Mouse (Mus musculus): ENCODE results near the gene Ikzf2. TPM values are rescaled to one million over a fixed set of nuclear protein-coding genes. Genes with fewer than 3 reads are reported as not detected.

The Ikzf2 gene
- polyA plus RNA-seq, 2 experiments: 2.6 to 4.6 TPM

- H3K27ac ChIP-seq (replicated peaks; ENCODE audit: low read depth, low read length): no peak overlapping the region
- WGBS: 69% methylated on average over 8 of the region's 8 CpGs
- no peaks in the 10 kb centered on the region for H3K36me3 ChIP-seq (ENCODE audit: control insufficient read depth, insufficient read depth, low read length)
- H3K9me3 ChIP-seq (ENCODE audit: control insufficient read depth, low read length): no peaks in the 10 kb centered on the region
- no peak overlapping the region for H3K4me3 ChIP-seq (replicated peaks; ENCODE audit: low read length)
- no peak for TF ChIP-seq POLR2A (IDR thresholded peaks at IDR 0.05; ENCODE audit: borderline replicate concordance, extremely low read depth, insufficient read depth, insufficient read length)
- no peak overlapping the region for H3K9ac ChIP-seq (ENCODE audit: low read depth, low read length, severe bottlenecking)
- DNase-seq (ENCODE audit: low spot score) (no peak), ATAC-seq (ENCODE audit: low FRiP score, low read depth) (no peak)
- H3K4me2 ChIP-seq (replicated peaks; ENCODE audit: low read depth, low read length, severe bottlenecking): no peak overlapping the region
- H3K27me3 ChIP-seq (ENCODE audit: control insufficient read depth, insufficient read depth, low read length): no peaks in the 10 kb centered on the region
- H3K4me1 ChIP-seq (ENCODE audit: control insufficient read depth, insufficient read depth, low read length): 0 out of 2 replicates have a peak, but pooled peaks cover 2% of the 10 kb centered on the region
Measured at GRCm38 (mm10) chr1:69683058-69683457, 4.0 kb downstream of the Ikzf2 start.

DNA sequence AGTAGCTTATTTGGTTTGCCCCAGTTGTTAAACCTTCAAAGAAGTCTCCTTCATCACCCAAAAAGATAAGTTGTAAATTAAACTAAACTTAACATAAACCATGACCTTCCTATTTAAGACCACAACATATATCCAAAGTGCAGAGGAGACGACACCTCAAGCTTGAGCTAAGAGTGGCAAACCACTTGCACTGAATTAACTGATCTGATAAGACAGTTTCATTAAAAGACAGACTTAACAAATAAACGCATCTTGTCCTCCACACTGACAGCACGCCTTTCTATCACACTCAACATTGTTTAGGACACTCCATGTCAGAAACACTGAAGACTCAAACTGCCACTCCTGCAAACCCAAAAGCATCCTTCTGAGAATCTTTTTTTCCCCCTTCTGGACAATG, 4.8 kb downstream of the Ikzf2 start:
- 0 out of 2 replicates have a peak, but pooled peaks cover 2% of the 10 kb centered on the region for H3K4me1 ChIP-seq (ENCODE audit: control insufficient read depth, insufficient read depth, low read length)
- no peak overlapping the region for H3K4me3 ChIP-seq (replicated peaks; ENCODE audit: low read length)
- DNase-seq (ENCODE audit: low spot score): no peak
- 59% methylated on average over 3 of the region's 3 CpGs for WGBS
- no peaks in the 10 kb centered on the region for H3K27me3 ChIP-seq (ENCODE audit: control insufficient read depth, insufficient read depth, low read length)
- H3K27ac ChIP-seq (replicated peaks; ENCODE audit: low read depth, low read length): no peak overlapping the region
- no peak overlapping the region for H3K4me2 ChIP-seq (replicated peaks; ENCODE audit: low read depth, low read length, severe bottlenecking)
- TF ChIP-seq POLR2A (IDR thresholded peaks at IDR 0.05; ENCODE audit: borderline replicate concordance, extremely low read depth, insufficient read depth, insufficient read length): no peak
- no peak for ATAC-seq (ENCODE audit: low FRiP score, low read depth)
- H3K9me3 ChIP-seq (ENCODE audit: control insufficient read depth, low read length): no peaks in the 10 kb centered on the region
- no peak overlapping the region for H3K9ac ChIP-seq (ENCODE audit: low read depth, low read length, severe bottlenecking)
- H3K36me3 ChIP-seq (ENCODE audit: control insufficient read depth, insufficient read depth, low read length): no peaks in the 10 kb centered on the region

- Histone ChIP-seq H3K4me1 (ENCODE audit: control insufficient read depth, insufficient read depth, low read length) (0 out of 2 replicates have a peak, but pooled peaks cover 2% of the 10 kb centered on the region), H3K9me3 (ENCODE audit: control insufficient read depth, low read length) (no peaks in the 10 kb centered on the region), H3K36me3 (ENCODE audit: control insufficient read depth, insufficient read depth, low read length) (no peaks in the 10 kb centered on the region), H3K4me3 (replicated peaks; ENCODE audit: low read length) (no peak overlapping the region), H3K4me2 (replicated peaks; ENCODE audit: low read depth, low read length, severe bottlenecking) (no peak overlapping the region), H3K27me3 (ENCODE audit: control insufficient read depth, insufficient read depth, low read length) (no peaks in the 10 kb centered on the region), H3K9ac (ENCODE audit: low read depth, low read length, severe bottlenecking) (no peak overlapping the region), H3K27ac (replicated peaks; ENCODE audit: low read depth, low read length) (no peak overlapping the region)
- no peak for TF ChIP-seq POLR2A (IDR thresholded peaks at IDR 0.05; ENCODE audit: borderline replicate concordance, extremely low read depth, insufficient read depth, insufficient read length)
- WGBS: 74% methylated on average over 5 of the region's 5 CpGs
- DNase-seq (ENCODE audit: low spot score) (no peak), ATAC-seq (ENCODE audit: low FRiP score, low read depth) (no peak)
Measured at GRCm38 (mm10) chr1:69681003-69681402, 6.0 kb downstream of the Ikzf2 start.

GRCm38 (mm10) chr1:69680501-69680900, 6.5 kb downstream of the Ikzf2 start:
- WGBS: 92% methylated on average over 4 of the region's 4 CpGs
- no peak for TF ChIP-seq POLR2A (IDR thresholded peaks at IDR 0.05; ENCODE audit: borderline replicate concordance, extremely low read depth, insufficient read depth, insufficient read length)
- DNase-seq (ENCODE audit: low spot score) (no peak), ATAC-seq (ENCODE audit: low FRiP score, low read depth) (no peak)
- Histone ChIP-seq H3K4me1 (ENCODE audit: control insufficient read depth, insufficient read depth, low read length) (0 out of 2 replicates have a peak, but pooled peaks cover 2% of the 10 kb centered on the region), H3K4me2 (replicated peaks; ENCODE audit: low read depth, low read length, severe bottlenecking) (no peak overlapping the region), H3K27me3 (ENCODE audit: control insufficient read depth, insufficient read depth, low read length) (no peaks in the 10 kb centered on the region), H3K9me3 (ENCODE audit: control insufficient read depth, low read length) (no peaks in the 10 kb centered on the region), H3K9ac (ENCODE audit: low read depth, low read length, severe bottlenecking) (no peak overlapping the region), H3K4me3 (replicated peaks; ENCODE audit: low read length) (no peak overlapping the region), H3K27ac (replicated peaks; ENCODE audit: low read depth, low read length) (no peak overlapping the region), H3K36me3 (ENCODE audit: control insufficient read depth, insufficient read depth, low read length) (no peaks in the 10 kb centered on the region)

GRCm38 (mm10) chr1:69669897-69670404, 17.1 kb downstream of the Ikzf2 start:
- no peak for TF ChIP-seq POLR2A (IDR thresholded peaks at IDR 0.05; ENCODE audit: borderline replicate concordance, extremely low read depth, insufficient read depth, insufficient read length)
- WGBS: 91% methylated on average over 10 of the region's 10 CpGs
- no peak for ATAC-seq (ENCODE audit: low FRiP score, low read depth)
- Histone ChIP-seq H3K27ac (replicated peaks; ENCODE audit: low read depth, low read length) (no peak overlapping the region), H3K4me3 (replicated peaks; ENCODE audit: low read length) (no peak overlapping the region), H3K9ac (ENCODE audit: low read depth, low read length, severe bottlenecking) (no peak overlapping the region), H3K9me3 (ENCODE audit: control insufficient read depth, low read length) (no peaks in the 10 kb centered on the region), H3K4me1 (ENCODE audit: control insufficient read depth, insufficient read depth, low read length) (no peaks in the 10 kb centered on the region), H3K27me3 (ENCODE audit: control insufficient read depth, insufficient read depth, low read length) (no peaks in the 10 kb centered on the region), H3K36me3 (ENCODE audit: control insufficient read depth, insufficient read depth, low read length) (no peaks in the 10 kb centered on the region), H3K4me2 (replicated peaks; ENCODE audit: low read depth, low read length, severe bottlenecking) (no peak overlapping the region)
- no peak for DNase-seq (ENCODE audit: low spot score)

DNA sequence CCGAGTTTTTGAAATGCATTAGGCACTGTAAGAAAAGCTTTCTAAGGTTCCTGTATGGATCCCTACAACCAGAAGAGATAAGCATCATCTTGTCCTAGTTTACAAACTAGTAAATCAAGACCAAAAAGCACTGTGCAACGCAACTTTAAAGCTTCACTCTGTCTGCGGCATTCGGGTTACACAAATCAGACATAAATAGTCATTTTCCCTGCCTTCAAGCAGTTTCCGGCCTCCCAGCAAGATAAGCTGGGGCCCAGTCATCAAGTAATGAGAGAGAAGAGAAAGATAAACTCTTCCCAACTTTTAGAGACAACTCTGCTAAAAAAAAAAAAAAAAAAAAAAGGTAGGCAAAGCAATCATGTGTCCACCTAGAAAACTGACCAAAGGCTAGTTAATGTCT, 19.6 kb downstream of the Ikzf2 start:
- ATAC-seq (ENCODE audit: low FRiP score, low read depth): no peak
- no peaks in the 10 kb centered on the region for H3K9me3 ChIP-seq (ENCODE audit: control insufficient read depth, low read length)

More for the DNA sequence above, 19.6 kb downstream of the Ikzf2 start:
- Histone ChIP-seq H3K36me3 (ENCODE audit: control insufficient read depth, insufficient read depth, low read length) (no peaks in the 10 kb centered on the region), H3K27me3 (ENCODE audit: control insufficient read depth, insufficient read depth, low read length) (no peaks in the 10 kb centered on the region), H3K4me3 (replicated peaks; ENCODE audit: low read length) (no peak overlapping the region), H3K27ac (replicated peaks; ENCODE audit: low read depth, low read length) (no peak overlapping the region), H3K4me1 (ENCODE audit: control insufficient read depth, insufficient read depth, low read length) (no peaks in the 10 kb centered on the region), H3K9ac (ENCODE audit: low read depth, low read length, severe bottlenecking) (no peak overlapping the region), H3K4me2 (replicated peaks; ENCODE audit: low read depth, low read length, severe bottlenecking) (no peak overlapping the region)
- DNase-seq (ENCODE audit: low spot score): no peak
- WGBS: 56% methylated on average over 5 of the region's 5 CpGs
- TF ChIP-seq POLR2A (IDR thresholded peaks at IDR 0.05; ENCODE audit: borderline replicate concordance, extremely low read depth, insufficient read depth, insufficient read length): no peak

Measured in limb, embryonic 14.5 days (tissue).